Mouse (Mus musculus) CH12.LX (cell line): ENCODE data around the gene Ddx6. TPM values are rescaled to one million over a fixed set of nuclear protein-coding genes. Genes with fewer than 3 reads are reported as not detected.

Source experiments
- DNase-seq: peaks from one replicate; pipeline ENCODE4 v3.0.0-alpha.2; 2013; ENCODE audit errors: extremely low read depth
- H3K27ac ChIP-seq: 2 replicates; pipeline ENCODE4 v1.5.1; 2012; ENCODE audit warnings: low read depth, mild to moderate bottlenecking, control low read depth, moderate library complexity; ENCODE audit not compliant: insufficient read depth
- H3K27me3 ChIP-seq: replicated peaks from 2 replicates; pipeline ENCODE3; 2012; ENCODE audit warnings: inconsistent platforms
- H3K36me3 ChIP-seq, 2 experiments: replicated peaks in 1 of 2; 2 replicates each; pipeline versions ENCODE3 to v1.6.1; 2012; ENCODE audit warnings: inconsistent platforms in 1 of 2, low read length in 1 of 2, mild to moderate bottlenecking in 1 of 2, mixed read lengths in 1 of 2, moderate library complexity in 1 of 2; ENCODE audit not compliant: control insufficient read depth in 1 of 2, insufficient read depth in 1 of 2
- H3K4me1 ChIP-seq, 2 experiments: 2 replicates each; pipeline ENCODE4 v1.6.1; 2012; ENCODE audit warnings: inconsistent platforms in 1 of 2, moderate library complexity in 1 of 2; ENCODE audit not compliant: insufficient read depth in 2 of 2, control insufficient read depth in 1 of 2
- H3K4me2 ChIP-seq: 2 replicates; pipeline ENCODE4 v1.6.1; 2012; ENCODE audit warnings: low read depth, mild to moderate bottlenecking, control low read depth; ENCODE audit not compliant: poor library complexity, insufficient read depth, severe bottlenecking
- H3K4me3 ChIP-seq, 3 experiments: fragments of 150-350 bp in 1 of 3; sonication (generic) in 1 of 3; replicated peaks in 1 of 3; 2 replicates each; pipeline versions ENCODE3 to v1.5.1; 2011 to 2012; ENCODE audit warnings: low read depth in 2 of 3, low read length in 2 of 3, mild to moderate bottlenecking in 2 of 3, moderate library complexity in 2 of 3, control low read depth in 1 of 3, improper control_type of control experiment in 1 of 3, inconsistent platforms in 1 of 3, mixed read lengths in 1 of 3; ENCODE audit not compliant: poor library complexity in 1 of 3
- H3K79me2 ChIP-seq: replicated peaks from 2 replicates; pipeline ENCODE4 v1.6.1; 2012; ENCODE audit warnings: mild to moderate bottlenecking, moderate library complexity; ENCODE audit not compliant: control insufficient read depth, poor library complexity, insufficient read depth, severe bottlenecking; ENCODE audit errors: extremely low read depth
- H3K9ac ChIP-seq: 2 replicates; pipeline ENCODE4 v1.6.1; 2012; ENCODE audit warnings: low read depth, mild to moderate bottlenecking, control low read depth, moderate library complexity; ENCODE audit not compliant: insufficient read depth
- H3K9me3 ChIP-seq: replicated peaks from 2 replicates; pipeline ENCODE3; 2012; ENCODE audit warnings: low read length, inconsistent platforms, mixed read lengths
- BHLHE40 ChIP-seq: IDR thresholded peaks from 2 replicates; pipeline ENCODE4 v1.6.1; 2011; ENCODE audit warnings: mild to moderate bottlenecking, low read depth, low read length, improper control_type of control experiment
- CHD1 ChIP-seq: IDR thresholded peaks from 2 replicates; pipeline ENCODE4 v1.6.1; 2012; ENCODE audit warnings: low read depth, low read length, improper control_type of control experiment, inconsistent platforms
- CTCF ChIP-seq, 2 experiments: IDR thresholded peaks in 1 of 2; conservative IDR thresholded peaks in 1 of 2; 2 replicates each; pipeline ENCODE4 v1.5.1; 2011 to 2012; ENCODE audit warnings: low read depth in 2 of 2, low read length in 2 of 2, improper control_type of control experiment in 1 of 2, inconsistent platforms in 1 of 2, mild to moderate bottlenecking in 1 of 2, moderate library complexity in 1 of 2
- E2F4 ChIP-seq: IDR thresholded peaks from 2 replicates; pipeline ENCODE4 v1.6.1; 2011; ENCODE audit warnings: low read depth, low read length, improper control_type of control experiment; ENCODE audit not compliant: insufficient replicate concordance
- GABPA ChIP-seq: IDR thresholded peaks from 2 replicates; pipeline ENCODE4 v1.6.1; 2012; ENCODE audit warnings: low read depth, low read length, improper control_type of control experiment, inconsistent platforms; ENCODE audit not compliant: insufficient replicate concordance
- JUN ChIP-seq: IDR thresholded peaks from 2 replicates; pipeline ENCODE4 v1.6.1; 2011; ENCODE audit warnings: low read depth, mild to moderate bottlenecking, low read length, improper control_type of control experiment, moderate library complexity; ENCODE audit not compliant: insufficient read depth
- MAX ChIP-seq: IDR thresholded peaks from 2 replicates; pipeline ENCODE4 v1.6.1; 2011; ENCODE audit warnings: low read length, improper control_type of control experiment
- MYC ChIP-seq: IDR thresholded peaks from 2 replicates; pipeline ENCODE4 v1.6.1; 2011; ENCODE audit warnings: low read depth, mild to moderate bottlenecking, improper control_type of control experiment, low read length
- NRF1 ChIP-seq: IDR thresholded peaks from 2 replicates; pipeline ENCODE4 v1.6.1; 2014; ENCODE audit warnings: low read depth, mild to moderate bottlenecking, inconsistent platforms, low read length, improper control_type of control experiment, moderate library complexity
- PAX5 ChIP-seq: IDR thresholded peaks from 2 replicates; pipeline ENCODE4 v1.6.1; 2012; ENCODE audit warnings: low read length, inconsistent platforms, mixed read lengths
- POLR2A ChIP-seq: IDR thresholded peaks from 2 replicates; pipeline ENCODE4 v1.6.1; 2011; ENCODE audit warnings: low read depth, mild to moderate bottlenecking, improper control_type of control experiment, low read length
- RAD21 ChIP-seq: IDR thresholded peaks from 2 replicates; pipeline ENCODE4 v1.6.1; 2011; ENCODE audit warnings: low read depth, mild to moderate bottlenecking, low read length, improper control_type of control experiment, moderate library complexity
- RCOR1 ChIP-seq: conservative IDR thresholded peaks from 2 replicates; pipeline ENCODE4 v1.6.1; 2012; ENCODE audit warnings: low read depth, mild to moderate bottlenecking, inconsistent platforms, low read length, improper control_type of control experiment
- TBP ChIP-seq: conservative IDR thresholded peaks from 2 replicates; pipeline ENCODE4 v1.6.1; 2011; ENCODE audit warnings: low read depth, low read length, improper control_type of control experiment
- TCF12 ChIP-seq: IDR thresholded peaks from 2 replicates; pipeline ENCODE4 v1.6.1; 2014; ENCODE audit warnings: low read depth, mild to moderate bottlenecking, inconsistent platforms, low read length, improper control_type of control experiment
- UBTF ChIP-seq: IDR thresholded peaks from 2 replicates; pipeline ENCODE4 v1.6.1; 2012; ENCODE audit warnings: low read depth, mild to moderate bottlenecking, inconsistent platforms, low read length, improper control_type of control experiment, moderate library complexity
- USF1 ChIP-seq: IDR thresholded peaks from 2 replicates; pipeline ENCODE4 v1.6.1; 2014; ENCODE audit warnings: low read depth, mild to moderate bottlenecking, inconsistent platforms, low read length, improper control_type of control experiment
- ZKSCAN1 ChIP-seq: IDR thresholded peaks from 2 replicates; pipeline ENCODE4 v1.6.1; 2012; ENCODE audit warnings: low read depth, inconsistent platforms, low read length, improper control_type of control experiment, borderline replicate concordance
- ZMIZ1 ChIP-seq: IDR thresholded peaks from 2 replicates; pipeline ENCODE4 v1.6.1; 2012; ENCODE audit warnings: low read depth, mild to moderate bottlenecking, inconsistent platforms, low read length, improper control_type of control experiment
- ZNF384 ChIP-seq: IDR thresholded peaks from 2 replicates; pipeline ENCODE4 v1.6.1; 2012; ENCODE audit warnings: low read depth, low read length, improper control_type of control experiment, inconsistent platforms
- dilution Hi-C: fragments of 300-500 bp; cut with MboI; formaldehyde crosslinking; loops from 2 replicates; pipeline ENCODE4 v1.14.3; 2020; ENCODE audit warnings: low sequenced_read_pairs; ENCODE audit not compliant: extremely low pct_unique_long_range_greater_than_20kb, extremely low pct_ligation_motif_present
- in situ Hi-C: fragments of 300-500 bp; cut with MboI; formaldehyde crosslinking; loops from 3 replicates; pipeline ENCODE4 v1.14.3; 2019; ENCODE audit warnings: low sequenced_read_pairs, low pct_ligation_motif_present, low pct_unique_long_range_greater_than_20kb, mixed read lengths
- polyA plus RNA-seq: library from polyadenylated mRNA; unstranded; fragments of >175 nt; gene quantifications from 2 replicates; pipeline ENCODE4 v1.2.1, GENCODE M21; 2012; ENCODE audit warnings: low read depth; ENCODE audit not compliant: insufficient read length
- total RNA-seq, 2 experiments: library from RNA; depleted of rRNA; stranded (reverse); fragments of 300-350 nt in 1 of 2; fragments of >200 nt in 1 of 2; gene quantifications; 2 replicates each; pipeline ENCODE4 v1.2.3; 2012 to 2014

Gene Ddx6
- total and polyA plus RNA-seq, 3 experiments: 41.5 to 81.2 (median 71.4) TPM

GRCm38 (mm10) chr9:44673005-44673404 is 68.3 kb downstream of the Ddx6 start, which contains the start of gene Treh:
TSS of gene Treh (plus strand) at chr9:44673233.
- no peak within 1 kb of the TSS for H3K9ac ChIP-seq
- H3K4me2 ChIP-seq: no peak within 1 kb of the TSS
- no peak for TF ChIP-seq PAX5
- TF ChIP-seq JUN: no peak
- TF ChIP-seq POLR2A: no peak
- TF ChIP-seq USF1: no peak
- TF ChIP-seq TBP: no peak
- TF ChIP-seq CTCF (conservative IDR thresholded peaks at IDR 0.05 in 1 of 2, IDR thresholded peaks at IDR 0.05 in 1 of 2; ENCODE audit: low read depth in 2 of 2, low read length in 2 of 2): no peak
- TF ChIP-seq RAD21: no peak
- no peak for TF ChIP-seq ZNF384
- TF ChIP-seq RCOR1: no peak
- no peak for TF ChIP-seq UBTF
- no peak for TF ChIP-seq CHD1
- TF ChIP-seq TCF12: no peak
- no peak for TF ChIP-seq NRF1
- no peak for TF ChIP-seq MAX
- TF ChIP-seq GABPA: no peak
- no peak for TF ChIP-seq BHLHE40
- no peak for TF ChIP-seq MYC
- peaks cover 56% of the 10 kb centered on the region for H3K27me3 ChIP-seq
- no peak for DNase-seq
- dilution Hi-C loops (no loop called here), in situ Hi-C loops (no loop called here)
- no peak within 1 kb of the TSS for H3K4me3 ChIP-seq
- H3K36me3 ChIP-seq: no peaks in the 10 kb centered on the region
- H3K4me1 ChIP-seq: no peaks in the 10 kb centered on the region
- H3K27ac ChIP-seq: no peak within 1 kb of the TSS
- H3K9me3 ChIP-seq: peaks cover 14% of the 10 kb centered on the region
- H3K79me2 ChIP-seq: no peaks in the 10 kb centered on the region

DNA sequence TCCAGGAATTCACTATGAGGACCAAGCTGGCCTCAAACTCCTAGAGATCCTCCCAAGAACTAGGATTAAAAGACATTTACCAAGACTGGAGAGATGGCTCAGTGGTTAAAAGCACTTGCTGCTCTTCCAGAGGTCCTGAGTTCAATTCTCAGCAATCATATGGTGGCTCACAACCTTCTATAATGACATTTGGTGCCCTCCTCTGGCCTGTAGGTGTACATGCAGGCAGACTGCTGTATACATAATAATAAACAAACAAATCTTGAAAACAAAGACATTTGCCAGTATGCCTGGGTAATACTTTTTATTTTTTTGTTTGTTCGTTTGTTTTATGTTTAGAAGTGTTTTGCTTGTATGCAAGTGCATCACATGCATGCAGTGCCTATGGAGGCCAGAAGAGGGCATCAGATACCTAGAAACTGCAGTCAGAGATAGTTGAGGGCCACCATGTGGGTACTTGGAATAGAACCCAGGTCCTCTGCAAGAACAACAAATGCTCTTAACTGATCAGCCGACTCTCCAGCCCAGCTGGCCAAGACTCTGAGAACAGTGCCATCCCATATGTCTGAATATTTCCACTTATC is 73.7 kb downstream of the Ddx6 start:
- H3K4me1 ChIP-seq: no peaks in the 10 kb centered on the region; a peak in 1 of 4 replicates
- peaks cover 40% of the 10 kb centered on the region for H3K27me3 ChIP-seq

More for the DNA sequence above, 73.7 kb downstream of the Ddx6 start:
- no peaks in the 10 kb centered on the region for H3K79me2 ChIP-seq
- H3K4me2 ChIP-seq: no peak overlapping the region
- H3K9me3 ChIP-seq: peaks cover 6% of the 10 kb centered on the region
- in situ Hi-C loops: no loop called here
- H3K27ac ChIP-seq: no peak overlapping the region
- H3K9ac ChIP-seq: no peak overlapping the region
- DNase-seq: no peak
- no peaks in the 10 kb centered on the region for H3K36me3 ChIP-seq
- dilution Hi-C loops: no loop called here
- no peak overlapping the region for H3K4me3 ChIP-seq
- TF ChIP-seq E2F4: no peak
- TF ChIP-seq ZKSCAN1: no peak
- no peak for TF ChIP-seq ZMIZ1
- no peak for TF ChIP-seq NRF1
- TF ChIP-seq CTCF (conservative IDR thresholded peaks at IDR 0.05 in 1 of 2, IDR thresholded peaks at IDR 0.05 in 1 of 2; ENCODE audit: low read depth in 2 of 2, low read length in 2 of 2): peak; percentile 40 to 56; a peak in 3 of 4 replicates
